Mouse (Mus musculus): ENCODE results near the gene Prok2. TPM values are rescaled to one million over a fixed set of nuclear protein-coding genes. Genes with fewer than 3 reads are reported as not detected.

Gene Prok2
- total RNA-seq (2021), result not detected

DNA sequence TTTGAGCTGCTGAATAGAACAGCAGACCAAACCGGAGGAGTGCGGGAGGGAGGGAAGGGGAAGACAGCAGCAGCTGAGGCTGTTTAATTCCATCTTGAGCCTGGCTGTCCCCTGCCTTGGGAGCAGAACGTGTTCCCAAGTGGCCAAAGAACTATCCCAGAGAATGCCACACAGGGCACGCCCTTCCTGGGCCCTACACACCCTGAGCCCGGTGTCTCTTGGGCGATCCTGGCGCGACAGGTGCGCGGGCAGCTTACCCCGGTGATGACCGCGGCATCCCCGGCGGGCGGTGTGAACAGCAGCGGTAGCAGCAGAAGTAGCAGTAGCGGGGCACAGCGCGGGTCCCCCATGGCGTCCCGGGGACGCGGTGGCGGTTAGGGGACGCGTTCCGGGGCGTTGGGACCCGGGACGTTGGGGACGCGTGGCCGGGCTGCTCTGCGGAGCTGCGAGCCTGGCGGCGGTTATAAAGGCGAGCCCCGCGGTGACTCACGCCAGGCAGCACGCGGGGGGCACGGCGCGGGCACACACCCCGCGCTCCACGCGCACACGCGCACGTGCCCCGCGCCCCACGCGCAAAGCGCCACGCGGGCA lies at the start of gene Prok2:
Gene Prok2, minus strand, starts transcription at position 422 of the 591 bp plus-strand sequence.
- intact Hi-C loops (cut with DNase I), result no loop called here
- peak in 1 of 2 experiments; percentile 6 for DNase-seq

- intact Hi-C loops (cut with DNase I), result no loop called here
Measured at GRCm38 (mm10) chr6:99774680-99775079, 48.5 kb upstream of the Prok2 start.

DNA sequence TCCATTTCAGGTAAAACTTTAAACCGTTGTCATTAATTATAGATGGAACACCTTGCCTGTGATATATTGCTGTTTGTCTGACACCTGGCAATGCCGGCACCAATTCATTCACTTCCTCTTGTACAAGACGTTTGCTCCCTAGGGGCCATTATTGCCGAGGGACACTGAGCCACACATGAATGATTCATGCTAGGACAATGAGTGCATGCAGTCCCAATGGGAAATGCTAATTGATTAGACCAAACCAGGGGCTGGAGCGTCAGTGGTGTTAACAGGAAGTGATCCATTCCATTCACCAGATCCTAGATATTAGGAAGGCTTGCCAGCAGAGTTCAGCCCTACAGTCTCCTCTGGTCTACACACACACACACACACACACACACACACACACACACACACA lies 42.3 kb upstream of the Prok2 start:
- intact Hi-C loops (cut with DNase I), result no loop called here

More at GRCm38 (mm10) chr6:99774680-99775079, 48.5 kb upstream of the Prok2 start:
- DNase-seq, result no peak

GRCm38 (mm10) chr6:99764916-99765315 lies 38.7 kb upstream of the Prok2 start:
- intact Hi-C loops (cut with DNase I), result no loop called here
- DNase-seq, result no peak

More for the DNA sequence above, 42.3 kb upstream of the Prok2 start:
- DNase-seq, result no peak

DNA sequence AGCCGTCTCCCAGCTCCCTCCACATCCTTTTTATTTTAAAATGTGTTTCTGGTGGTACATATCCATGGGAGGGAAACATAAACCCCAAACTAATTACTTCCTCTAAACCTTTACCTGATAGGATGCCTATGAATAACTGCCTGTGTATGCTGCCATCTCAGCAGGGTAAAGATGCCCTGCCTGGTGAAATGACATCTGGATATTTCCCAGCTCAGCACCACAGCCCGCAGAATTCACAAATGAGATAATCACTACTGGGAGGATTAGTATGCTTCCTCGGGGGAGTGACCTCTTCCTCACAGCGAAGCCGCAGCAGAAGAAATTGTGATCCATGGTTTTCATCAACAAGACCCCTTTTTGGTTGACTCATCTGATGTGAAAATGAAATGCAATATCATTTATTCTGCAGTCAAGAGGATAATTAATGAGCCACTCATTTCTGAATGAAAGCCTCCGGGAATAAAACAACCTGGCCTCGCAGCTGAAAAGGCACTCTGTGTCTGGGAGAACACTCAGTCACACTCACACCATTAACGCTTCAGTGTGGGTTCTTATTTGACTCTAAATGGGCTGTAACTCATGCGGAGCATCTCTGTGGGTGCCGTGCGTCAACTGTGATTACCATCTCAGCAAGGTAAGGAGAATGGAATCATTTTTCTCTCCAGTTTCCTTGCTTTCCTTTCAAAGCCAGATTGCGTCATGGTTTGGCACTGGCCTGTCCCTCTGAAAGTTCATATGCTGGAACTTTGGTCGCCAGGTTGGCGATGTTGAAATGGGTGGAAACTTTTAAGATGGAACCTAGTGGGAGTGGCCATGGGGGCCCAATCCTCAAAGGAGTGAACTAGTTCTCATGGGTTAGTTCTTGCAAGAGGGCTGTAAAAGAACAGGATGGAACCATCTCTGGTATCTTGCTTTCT lies 36.1 kb upstream of the Prok2 start:
- DNase-seq, result no peak
- intact Hi-C loops (cut with DNase I), result no loop called here

GRCm38 (mm10) chr6:99756105-99756504 lies 29.9 kb upstream of the Prok2 start:
- intact Hi-C loops (cut with DNase I), result no loop called here
- no peak for DNase-seq

- intact Hi-C loops (cut with DNase I), result no loop called here
- no peak for DNase-seq
Measured at GRCm38 (mm10) chr6:99751308-99751707, 25.1 kb upstream of the Prok2 start.

- DNase-seq, result no peak
- intact Hi-C loops (cut with DNase I), result no loop called here
Measured at GRCm38 (mm10) chr6:99746275-99746674, 20.1 kb upstream of the Prok2 start.

DNA sequence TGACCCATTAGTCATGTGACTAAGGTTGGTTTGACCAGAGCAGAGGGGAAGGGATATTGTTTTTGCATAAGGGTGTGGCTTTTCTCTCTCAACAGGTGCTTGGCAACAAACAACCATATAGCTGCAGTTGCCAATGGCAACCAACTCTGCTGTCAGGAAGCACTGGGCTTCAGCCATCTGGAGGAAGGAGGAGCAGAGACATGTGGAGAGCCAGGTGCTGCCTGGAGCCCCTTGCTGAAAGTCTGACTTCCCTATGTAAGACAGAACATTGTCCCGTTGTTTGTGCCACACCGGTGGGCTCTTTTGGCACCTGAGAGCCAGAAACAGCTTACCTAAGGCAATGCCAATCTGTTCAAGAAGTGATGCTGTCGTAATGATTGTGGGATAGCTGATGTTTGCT lies 16.7 kb upstream of the Prok2 start:
- intact Hi-C loops (cut with DNase I), result no loop called here
- DNase-seq, result no peak

- intact Hi-C loops (cut with DNase I), result no loop called here
- DNase-seq, result peak; percentile 29 to 55
Measured at GRCm38 (mm10) chr6:99734666-99735065, 8.5 kb upstream of the Prok2 start.

- intact Hi-C loops (cut with DNase I), result no loop called here
- DNase-seq, result no peak
Measured at GRCm38 (mm10) chr6:99732673-99733072, 6.5 kb upstream of the Prok2 start.

DNA sequence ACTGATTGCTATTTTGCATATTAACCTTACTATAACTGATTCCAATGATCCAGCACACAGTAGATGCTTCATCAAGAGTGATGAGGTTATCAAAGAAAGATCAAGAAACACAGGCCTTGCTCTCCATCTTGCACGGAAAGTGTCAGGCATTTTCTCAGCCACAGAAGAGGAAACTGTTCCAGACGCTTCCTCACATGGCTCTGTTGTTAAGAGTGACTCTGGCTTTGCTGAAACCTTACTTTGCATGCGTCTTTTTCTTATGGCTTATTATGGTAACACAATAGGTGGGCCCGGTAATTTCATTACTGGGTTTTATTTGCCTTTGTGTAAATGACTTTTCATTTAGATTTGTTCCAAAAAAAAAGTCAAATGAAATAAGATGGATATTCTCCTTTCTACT lies 5.7 kb upstream of the Prok2 start:
- intact Hi-C loops (cut with DNase I), result no loop called here

GRCm38 (mm10) chr6:99729853-99730252 lies 3.7 kb upstream of the Prok2 start:
- DNase-seq, result no peak
- intact Hi-C loops (cut with DNase I), result no loop called here

More for the DNA sequence above, 5.7 kb upstream of the Prok2 start:
- no peak for DNase-seq

DNA sequence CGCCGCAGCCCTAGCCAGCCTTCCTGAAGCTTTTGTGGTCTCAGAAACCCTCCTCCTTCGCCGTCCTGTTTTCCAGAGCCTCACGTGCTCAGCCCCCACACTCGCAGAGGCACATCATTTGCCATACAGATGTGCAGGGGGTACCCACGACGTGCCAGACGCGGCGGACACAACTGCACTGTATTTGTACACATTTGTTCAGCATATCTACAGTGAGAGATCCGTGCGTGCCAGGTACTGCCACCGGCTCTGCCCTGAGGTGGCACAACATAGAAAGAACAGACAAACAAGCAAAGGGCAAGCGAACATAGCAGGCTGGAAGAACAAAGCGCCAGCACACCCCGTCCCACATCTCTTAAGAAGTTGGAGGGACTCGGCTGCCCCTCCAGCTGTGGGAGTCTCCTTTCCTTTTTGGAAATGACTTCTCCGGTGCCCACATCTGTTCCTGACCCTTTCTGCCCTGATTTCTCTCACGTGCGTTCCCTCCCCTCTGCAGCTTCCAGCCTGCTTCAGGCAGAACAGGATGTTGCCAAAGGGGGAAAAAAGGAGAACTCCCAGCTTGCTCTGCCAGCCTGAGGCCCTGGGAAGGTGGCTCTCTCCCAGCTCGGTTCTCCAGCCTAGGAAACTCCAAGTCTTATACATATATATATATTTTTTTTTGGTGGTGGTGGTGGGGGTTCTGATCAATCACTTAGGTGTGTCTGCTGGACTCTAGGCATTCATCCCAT lies 548 bp upstream of the Prok2 start:
- intact Hi-C loops (cut with DNase I), result no loop called here
- peak in 1 of 2 experiments; percentile 6 for DNase-seq

DNA sequence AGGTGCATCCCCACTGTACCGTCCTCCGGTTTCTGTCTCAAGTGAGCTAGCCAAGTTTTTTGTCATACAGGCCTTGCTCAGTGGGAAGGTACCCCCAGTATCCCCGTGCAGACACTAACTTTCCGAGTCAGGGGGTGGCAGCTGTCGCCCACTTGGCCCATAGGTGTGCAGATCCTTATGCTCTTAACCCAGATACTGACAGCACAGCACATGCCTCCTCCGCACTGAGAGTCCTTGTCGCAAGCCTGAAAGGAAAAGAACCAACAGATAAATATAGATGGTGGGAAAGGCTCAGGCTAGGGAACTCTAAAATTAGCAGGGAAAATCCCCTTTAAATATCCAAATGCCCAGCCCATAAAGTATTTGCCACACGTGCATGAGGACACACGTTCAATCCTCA lies 3.8 kb downstream of the Prok2 start:
- intact Hi-C loops (cut with DNase I), result no loop called here

GRCm38 (mm10) chr6:99721032-99721431 lies 5.2 kb downstream of the Prok2 start:
- intact Hi-C loops (cut with DNase I), result no loop called here
- no peak for DNase-seq

More for the DNA sequence above, 3.8 kb downstream of the Prok2 start:
- DNase-seq, result no peak

DNA sequence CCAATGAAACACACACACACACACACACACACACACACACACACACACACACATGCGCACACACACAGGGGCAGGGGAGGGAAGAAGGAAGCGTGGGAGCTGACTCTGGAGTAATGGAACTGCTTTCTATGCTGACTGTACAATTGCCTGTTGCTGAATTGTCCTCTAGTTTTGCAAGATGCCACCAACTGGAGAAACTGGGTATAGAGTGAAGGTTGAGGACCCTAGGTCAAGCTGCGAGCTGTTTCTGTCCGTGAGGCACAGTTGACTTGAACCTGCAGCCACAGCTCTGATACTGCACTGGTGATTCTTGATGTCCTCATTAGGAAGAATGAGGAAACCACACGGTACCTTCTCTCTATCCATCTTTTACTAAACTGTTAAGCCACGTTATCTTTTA lies 10.3 kb downstream of the Prok2 start:
- DNase-seq, result no peak
- intact Hi-C loops (cut with DNase I), result no loop called here

GRCm38 (mm10) chr6:99715191-99715590 lies 11.0 kb downstream of the Prok2 start:
- DNase-seq, result no peak
- intact Hi-C loops (cut with DNase I), result no loop called here

DNA sequence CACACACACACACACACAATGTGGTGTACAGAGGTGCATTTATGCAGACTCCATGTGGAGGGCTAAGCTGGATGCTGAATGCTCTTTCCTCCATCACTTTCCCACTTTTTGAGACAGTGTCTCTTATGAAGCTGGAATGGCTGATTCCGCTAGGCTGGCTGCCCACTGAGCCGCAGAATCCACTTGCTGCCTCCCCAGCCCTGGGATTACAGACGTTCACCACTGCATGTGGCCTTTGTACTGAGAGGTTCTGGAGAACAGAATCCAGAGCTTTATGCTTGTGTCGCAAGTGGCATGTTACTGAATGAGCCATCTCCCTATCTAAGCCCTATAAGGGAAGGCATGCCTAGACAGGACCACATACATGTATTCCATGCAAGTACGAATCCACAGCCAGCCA lies 12.9 kb downstream of the Prok2 start:
- no peak for DNase-seq
- intact Hi-C loops (cut with DNase I), result no loop called here

GRCm38 (mm10) chr6:99711576-99712101 lies 14.6 kb downstream of the Prok2 start:
- intact Hi-C loops (cut with DNase I), result no loop called here
- no peak for DNase-seq

- intact Hi-C loops (cut with DNase I), result no loop called here
- no peak for DNase-seq
Measured at GRCm38 (mm10) chr6:99700484-99700883, 25.7 kb downstream of the Prok2 start.

All from heart, postnatal 10 days (tissue).